Mouse (Mus musculus): ENCODE measurements at regions not wholly inside any gene's neighbourhood (a gene's known extent, or its start where the extent isn't known, plus 50 kb on each side); places are given as distances from the start of the nearest gene placed in this dataset.

GRCm38 (mm10) chr8:8376791-8377190 is 284.3 kb downstream of the Efnb2 start:
- no peak for DNase-seq

DNA sequence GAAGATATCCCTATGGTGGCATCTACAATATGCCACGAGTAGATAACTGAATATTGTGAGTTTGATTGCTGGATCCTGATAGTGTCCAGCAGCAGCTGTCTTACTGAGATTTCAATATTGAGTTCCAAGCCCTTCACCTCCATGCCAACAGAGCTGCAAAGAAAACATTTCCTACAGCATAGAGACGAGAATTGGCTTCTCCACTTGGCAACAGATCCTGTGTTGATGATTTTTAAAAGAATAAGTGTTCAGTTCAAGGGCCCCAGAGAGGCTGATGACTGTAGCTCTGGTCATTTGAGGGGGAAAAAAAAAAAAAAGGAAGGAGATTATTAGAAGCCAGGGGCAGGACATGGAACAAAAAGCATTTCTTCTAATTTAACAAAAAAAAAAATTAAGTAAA is 284.7 kb downstream of the Efnb2 start:
- no peak for DNase-seq

DNA sequence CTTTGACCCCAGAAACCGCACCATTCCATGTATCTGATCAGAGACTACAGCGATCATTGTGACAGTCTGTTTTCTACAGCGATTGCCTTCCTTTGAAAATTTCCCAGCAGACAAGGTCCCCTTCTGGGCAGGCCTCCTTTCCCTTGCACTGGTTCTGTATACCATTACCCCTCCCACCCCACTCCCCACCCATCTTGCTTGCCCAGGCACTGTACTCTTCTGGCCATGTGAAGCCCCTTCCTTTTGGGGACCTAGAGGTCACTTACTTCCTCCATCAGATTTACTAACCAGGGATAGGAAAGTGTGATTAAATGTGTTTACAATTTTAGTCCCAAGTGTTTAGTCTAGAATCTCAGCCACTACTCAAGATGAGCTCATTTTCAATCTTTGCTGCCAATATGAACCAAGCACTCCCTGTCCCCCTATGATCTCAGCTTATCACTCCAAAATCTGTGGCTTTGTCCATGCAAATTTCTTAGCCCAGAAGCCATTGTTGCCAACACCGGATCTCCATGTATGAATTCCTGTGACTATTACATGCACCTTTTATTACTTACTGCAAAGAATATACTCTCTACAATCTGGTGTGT is 293.7 kb downstream of the Efnb2 start:
- no peak for DNase-seq

GRCm38 (mm10) chr8:8361941-8362537 is 299.0 kb downstream of the Efnb2 start:
- DNase-seq: no peak

DNA sequence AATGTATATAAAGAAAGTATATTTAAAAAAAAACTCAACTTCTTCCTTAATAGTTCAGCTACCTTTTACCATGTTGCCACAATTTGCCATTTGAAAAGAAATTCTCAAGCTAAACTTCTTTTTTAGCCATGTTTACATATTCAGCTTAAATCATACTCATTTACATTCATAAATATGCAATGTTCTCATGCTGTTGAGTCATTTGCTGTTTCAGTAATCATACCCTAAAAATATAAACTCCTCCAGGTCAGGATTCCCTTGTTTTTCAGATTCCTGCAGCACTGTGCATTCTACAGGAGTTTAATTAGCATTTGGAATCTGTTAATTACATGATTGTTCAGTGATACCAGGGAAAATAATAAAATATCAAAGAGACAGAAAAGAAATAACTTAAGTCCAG is 300.5 kb downstream of the Efnb2 start:
- DNase-seq: no peak

GRCm38 (mm10) chr8:8354977-8355376 is 306.1 kb downstream of the Efnb2 start:
- no peak for DNase-seq

GRCm38 (mm10) chr8:8344661-8345060 is 316.4 kb downstream of the Efnb2 start:
- no peak for DNase-seq

GRCm38 (mm10) chr8:8335256-8335972 is 325.6 kb downstream of the Efnb2 start:
- DNase-seq: no peak

DNA sequence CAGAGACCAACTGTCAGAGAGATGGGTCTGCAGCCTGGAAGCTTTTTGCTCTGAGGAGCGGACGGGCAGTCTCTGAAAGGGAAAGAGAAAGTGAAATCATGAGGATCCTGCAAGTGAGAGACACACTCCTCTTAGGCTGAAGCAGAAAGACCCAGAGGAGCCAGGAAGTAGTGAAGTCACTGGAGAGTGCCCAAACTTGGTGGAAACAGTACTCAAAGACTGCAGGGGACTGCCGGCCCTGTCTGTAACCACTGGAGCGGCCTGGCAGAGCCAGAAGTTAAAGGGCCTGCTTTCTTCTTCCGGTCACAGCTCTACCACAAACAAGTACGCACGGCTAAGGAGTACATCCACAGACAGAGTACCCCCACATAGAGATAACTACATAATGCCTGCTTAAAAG is 326.5 kb downstream of the Efnb2 start:
- DNase-seq: no peak

GRCm38 (mm10) chr8:8331249-8331648 is 329.8 kb downstream of the Efnb2 start:
- no peak for DNase-seq

DNA sequence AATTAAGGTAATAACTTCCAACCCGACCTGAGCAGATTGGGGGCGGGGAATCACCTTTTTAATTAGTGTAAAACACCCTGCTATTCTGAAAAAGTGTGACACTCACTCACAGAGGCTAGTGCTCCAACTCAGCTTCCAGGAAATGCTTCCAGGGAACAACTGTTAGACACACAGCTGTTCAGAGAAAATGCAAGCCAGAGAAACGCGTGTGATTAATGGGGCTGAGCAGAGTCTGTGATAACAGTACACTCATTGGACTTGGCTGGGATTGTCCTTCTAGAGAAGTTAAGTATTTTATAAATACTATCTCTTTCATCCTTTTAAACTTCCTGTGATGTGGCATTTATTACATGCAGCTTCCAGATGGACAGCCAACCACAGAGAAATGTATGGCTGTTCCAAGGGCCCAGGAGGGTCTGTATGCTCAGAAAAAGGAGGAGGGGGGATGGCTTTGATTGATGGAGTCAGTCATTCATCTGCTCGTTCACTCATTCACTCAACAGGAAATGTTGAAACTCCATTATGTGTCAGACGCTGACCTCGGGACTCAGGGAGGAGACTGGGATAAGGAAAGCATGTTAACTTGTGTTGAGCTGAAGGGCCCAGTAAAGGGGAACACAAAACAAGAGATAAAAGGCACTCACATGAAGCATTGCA is 332.9 kb downstream of the Efnb2 start:
- DNase-seq: no peak

GRCm38 (mm10) chr8:8326066-8326834 is 334.8 kb downstream of the Efnb2 start:
- no peak for DNase-seq

DNA sequence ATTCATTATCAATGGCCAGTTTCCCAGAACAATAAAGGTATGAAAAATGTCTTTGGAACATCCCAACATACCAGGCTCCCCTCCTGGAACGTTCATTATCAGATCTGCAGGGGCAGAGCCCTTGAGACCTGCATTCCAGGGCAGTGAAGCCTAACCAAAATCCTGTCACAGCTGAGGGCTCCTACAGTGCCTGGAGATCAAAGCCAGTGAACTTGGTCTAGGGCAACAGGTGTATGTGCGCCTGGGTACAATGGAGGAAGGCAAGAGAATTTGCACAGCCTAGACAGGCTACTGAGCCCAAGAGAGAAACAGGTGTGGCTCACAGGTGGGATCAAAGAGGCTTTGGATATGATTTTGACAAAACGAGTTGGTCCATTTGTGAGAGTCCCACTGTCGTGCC is 335.6 kb downstream of the Efnb2 start:
- DNase-seq: no peak

- no peak for DNase-seq
Measured at GRCm38 (mm10) chr8:8324520-8324919, 336.5 kb downstream of the Efnb2 start.

GRCm38 (mm10) chr8:8308253-8308652 is 352.8 kb downstream of the Efnb2 start:
- no peak for DNase-seq

GRCm38 (mm10) chr8:8307487-8307886 is 353.6 kb downstream of the Efnb2 start:
- DNase-seq: no peak

GRCm38 (mm10) chr8:8299965-8300767 is 360.9 kb downstream of the Efnb2 start:
- no peak for DNase-seq

DNA sequence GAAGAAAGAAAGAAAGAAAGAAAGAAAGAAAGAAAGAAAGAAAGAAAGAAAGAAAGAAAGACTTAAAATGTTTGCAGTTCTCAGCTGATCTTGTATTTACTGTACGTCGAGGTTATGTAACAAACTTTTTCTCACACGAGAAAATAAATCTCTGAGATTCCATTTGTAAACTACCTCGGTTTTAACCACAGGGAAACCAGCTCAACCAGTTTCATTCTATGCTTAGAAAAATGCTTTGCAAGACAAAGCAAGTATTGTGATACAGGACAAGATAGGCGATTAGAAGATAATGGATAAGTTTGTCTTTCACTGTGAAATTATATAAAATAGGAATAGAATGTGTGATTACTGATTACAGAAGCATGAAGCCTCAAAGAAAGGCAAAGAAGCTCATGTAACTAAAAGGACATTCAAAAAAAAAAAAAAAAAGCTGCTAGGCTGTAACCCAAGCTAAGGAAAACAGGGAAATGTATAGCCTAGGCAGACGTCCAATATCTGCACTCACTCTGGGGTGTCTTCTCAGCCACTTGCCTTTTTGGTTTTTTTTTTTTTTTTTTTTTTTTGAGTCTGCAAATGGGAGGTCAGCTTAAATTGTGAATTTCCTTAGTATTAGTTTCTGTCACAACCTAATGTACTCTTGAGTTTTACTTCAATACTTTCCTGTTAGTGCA is 368.3 kb downstream of the Efnb2 start:
- DNase-seq: no peak

- DNase-seq: no peak
Measured at GRCm38 (mm10) chr8:8285876-8286275, 375.2 kb downstream of the Efnb2 start.

- no peak for DNase-seq
Measured at GRCm38 (mm10) chr8:8274987-8275386, 386.1 kb downstream of the Efnb2 start.

GRCm38 (mm10) chr8:8274211-8274641 is 386.8 kb downstream of the Efnb2 start:
- DNase-seq: no peak

- DNase-seq: no peak
Measured at GRCm38 (mm10) chr8:8258855-8259254, 402.2 kb downstream of the Efnb2 start.

Measured in thymus, adult 18-20 months (tissue).